ENCODE assay signal across 7 mouse cellular contexts in the genomic region with DNA sequence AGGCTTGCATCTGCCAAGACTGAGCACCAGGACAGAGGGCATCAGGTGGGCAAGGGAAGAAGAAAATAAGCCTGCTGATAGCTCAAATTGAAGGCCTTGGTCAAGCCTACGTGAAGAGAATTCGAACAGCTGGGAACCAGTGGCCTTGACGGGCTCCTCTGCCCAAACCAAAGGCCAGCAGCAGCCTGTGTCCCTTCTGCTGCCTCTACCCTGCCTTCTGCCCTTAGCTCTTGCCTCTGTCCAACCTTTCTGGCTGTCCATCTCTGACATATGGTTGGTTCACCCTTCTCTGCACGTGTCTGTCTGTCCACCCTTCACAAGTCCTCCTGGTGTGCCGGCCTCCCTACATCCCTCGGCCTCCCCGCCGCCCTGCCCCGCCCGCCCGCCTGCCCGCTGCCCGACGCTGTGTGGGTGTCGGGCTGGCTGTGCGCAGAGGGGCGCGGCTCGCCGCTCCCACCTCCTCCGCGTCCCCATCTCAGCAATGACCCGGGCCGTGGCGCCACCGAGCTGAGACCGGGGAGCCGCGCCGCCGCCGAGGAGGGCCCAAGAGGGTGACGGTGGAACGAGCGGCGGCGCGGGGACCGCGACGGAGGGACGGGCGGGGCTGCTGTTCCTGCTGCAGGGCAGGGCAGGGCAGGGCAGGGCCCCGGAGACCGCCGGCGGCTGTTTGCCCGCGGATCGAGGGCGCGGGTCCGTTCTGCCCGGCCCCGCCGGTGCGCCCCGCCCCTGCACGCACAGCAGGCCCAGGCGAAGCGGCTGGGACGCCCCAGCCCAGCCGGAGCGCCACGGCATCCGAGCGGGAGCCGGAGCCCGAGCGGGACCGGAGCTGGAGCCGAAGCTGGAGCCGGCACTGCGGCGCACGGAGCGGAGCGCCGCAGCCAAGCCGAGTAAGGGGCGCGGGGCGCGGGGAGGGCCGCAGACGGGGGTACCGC. TPM values are rescaled to one million over a fixed set of nuclear protein-coding genes. Genes with fewer than 3 reads are reported as not detected.
DNase-seq lines count a peak whose midpoint lies in the region; ATAC-seq and TF ChIP-seq lines count a peak whose summit lies in the region.

A gene (plus strand): TSS at position 325 of the 932 bp plus-strand sequence.

- DNase-seq in adrenal gland, adult 18-20 months (ENCODE audit: low spot score in 2 of 2), result peak; percentile 54 to 58
- peak; percentile 53 for DNase-seq in forebrain, embryonic 14.5 days (ENCODE audit: low spot score)
- peak; percentile 63 to 67 for DNase-seq in heart, postnatal 14 days
- peak in 1 of 2 experiments; percentile 29 for DNase-seq in left cerebral cortex, postnatal 14 days (ENCODE audit: low spot score in 2 of 2)

- no peaks in the 10 kb centered on the region for H3K36me3 ChIP-seq in ES-Bruce4 (ENCODE audit: control insufficient read depth, insufficient read depth, low read length, poor library complexity, severe bottlenecking)
- H3K36me3 ChIP-seq in forebrain, embryonic 14.5 days (ENCODE audit: control insufficient read depth, insufficient read depth, low read length), result no peaks in the 10 kb centered on the region
- no peaks in the 10 kb centered on the region for H3K36me3 ChIP-seq in small intestine, adult 2 months (ENCODE audit: control insufficient read depth, insufficient read depth, low read length)

- no peak for TF ChIP-seq CTCF in ES-Bruce4 (IDR thresholded peaks at IDR 0.05; ENCODE audit: low read depth, low read length)
- TF ChIP-seq CTCF in small intestine, adult 2 months (IDR thresholded peaks at IDR 0.05; ENCODE audit: extremely low read depth, insufficient read length, insufficient replicate concordance, low read depth, low read length), result no peak

- TF ChIP-seq POLR2A in ES-Bruce4 (IDR thresholded peaks at IDR 0.05; ENCODE audit: insufficient read depth, low read length), result no peak
- no peak for TF ChIP-seq POLR2A in small intestine, adult 2 months (IDR thresholded peaks at IDR 0.05; ENCODE audit: low read depth, low read length)

- H3K9me3 ChIP-seq in ES-Bruce4 (replicated peaks; ENCODE audit: control insufficient read depth, insufficient read depth, low read length, poor library complexity, severe bottlenecking), result no peaks in the 10 kb centered on the region; the same call in 1 of the 2 replicates
- no peaks in the 10 kb centered on the region for H3K9me3 ChIP-seq in forebrain, embryonic 14.5 days (replicated peaks; ENCODE audit: control insufficient read depth, low read length)

- peak; percentile 87 for ATAC-seq in forebrain, embryonic 14.5 days
- peak; percentile 40; the same call in 1 of the 2 replicates for ATAC-seq in megakaryocyte, adult 5-6 weeks (ENCODE audit: poor library complexity, severe bottlenecking)

- H3K4me2 ChIP-seq in forebrain, embryonic 14.5 days (ENCODE audit: low read length), result peak within 1 kb of the TSS; percentile 90

- 2% methylated on average over 72 of the region's 87 CpGs for WGBS in forebrain, embryonic 14.5 days
- WGBS in small intestine, adult 2 months, result 2% methylated on average over 87 of the region's 87 CpGs

- H3K27ac ChIP-seq in ES-Bruce4 (ENCODE audit: insufficient read depth, low read length), result no peak within 1 kb of the TSS
- H3K27ac ChIP-seq in forebrain, embryonic 14.5 days (ENCODE audit: low read depth, low read length), result no peak within 1 kb of the TSS
- no peak within 1 kb of the TSS for H3K27ac ChIP-seq in small intestine, adult 2 months (ENCODE audit: insufficient read depth, low read depth, low read length)

- no peaks in the 10 kb centered on the region for H3K4me1 ChIP-seq in ES-Bruce4 (ENCODE audit: control insufficient read depth, insufficient read depth, low read length)
- H3K4me1 ChIP-seq in forebrain, embryonic 14.5 days (ENCODE audit: control insufficient read depth, insufficient read depth, low read length), result no peaks in the 10 kb centered on the region
- no peaks in the 10 kb centered on the region for H3K4me1 ChIP-seq in small intestine, adult 2 months (ENCODE audit: control insufficient read depth, insufficient read depth, insufficient read length, low read length)

- H3K27me3 ChIP-seq in ES-Bruce4 (ENCODE audit: control insufficient read depth, insufficient read depth, low read length, poor library complexity, severe bottlenecking), result peaks cover 28% of the 10 kb centered on the region
- peaks cover 26% of the 10 kb centered on the region for H3K27me3 ChIP-seq in forebrain, embryonic 14.5 days (replicated peaks; ENCODE audit: control insufficient read depth, insufficient read depth, low read length)
- H3K27me3 ChIP-seq in small intestine, adult 2 months (ENCODE audit: control insufficient read depth, insufficient read depth, low read length), result peaks cover 27% of the 10 kb centered on the region

- H3K4me3 ChIP-seq in ES-Bruce4 (ENCODE audit: low read depth, low read length), result peak within 1 kb of the TSS; percentile 66
- H3K4me3 ChIP-seq in forebrain, embryonic 14.5 days (ENCODE audit: low read depth, low read length), result peak within 1 kb of the TSS; percentile 58
- peak within 1 kb of the TSS; percentile 55 for H3K4me3 ChIP-seq in small intestine, adult 2 months (ENCODE audit: low read depth, low read length)

- no peak for TF ChIP-seq EP300 in ES-Bruce4 (IDR thresholded peaks at IDR 0.05; ENCODE audit: insufficient read depth, low read depth, low read length)

- intact Hi-C loops in heart, postnatal 14 days (cut with DNase I), result no loop called here
- intact Hi-C loops in left cerebral cortex, postnatal 14 days (cut with DNase I), result no loop called here

- H3K9ac ChIP-seq in ES-Bruce4 (ENCODE audit: low read depth, poor library complexity, severe bottlenecking), result peak within 1 kb of the TSS; percentile 77
- peak within 1 kb of the TSS; percentile 77 for H3K9ac ChIP-seq in forebrain, embryonic 14.5 days (ENCODE audit: low read length)

RNA-seq across cellular contexts. Expression of the gene that starts here (rescaled TPM):
- polyA plus RNA-seq in ES-Bruce4 (2011; ENCODE audit: insufficient read depth, insufficient read length, low read depth, missing spikeins), result 0.23 and 0.51 TPM in 2 replicates
- 10 to 100 TPM in 1 of 2 experiments, 1 to 10 TPM in 1; 6.3 to 12.0 TPM for total RNA-seq in adrenal gland, adult 18-20 months (2021)
- 1.8 and 2.3 TPM in 2 replicates for polyA plus RNA-seq in forebrain, embryonic 14.5 days (2014; fragmentation: Nextera tagmentation; extraction: Ambion mirVana)
- 1 to 10 TPM; 1.1 to 2.0 TPM for total RNA-seq in heart, postnatal 14 days (2021)
- total RNA-seq in left cerebral cortex, postnatal 14 days (2021), result 10 to 100 TPM; 13.8 to 15.4 TPM
- total RNA-seq in megakaryocyte, adult 5-6 weeks (2015), result 0.16 TPM in 1 of 2 replicates, not detected in the other
- 0.11 TPM in 1 of 2 replicates, not detected in the other for total RNA-seq in megakaryocyte, adult 5-6 weeks (2017)
- polyA plus RNA-seq in small intestine, adult 2 months (2012; rRNA removed), result 3.0 and 7.4 TPM in 2 replicates

Comparison
In these comparisons a context has a peak if more than half of its experiments do, and no peak if none do; other contexts are left out.
1. Peak in ATAC-seq in megakaryocyte, adult 5-6 weeks; RNA of the gene not detected or under 1 TPM.